Mouse (Mus musculus) heart, postnatal 4 days (tissue): ENCODE measurements around the gene A930009A15Rik. TPM values are rescaled to one million over a fixed set of nuclear protein-coding genes. Genes with fewer than 3 reads are reported as not detected.

Experiments used
- DNase-seq: peaks from one replicate; pipeline ENCODE4 v3.0.0; 2021
- total RNA-seq, 2 experiments: library from RNA; stranded (reverse); gene quantifications; 2 replicates each; pipeline ENCODE4 v1.2.3; 2021

A930009A15Rik gene
- total RNA-seq, 2 experiments from 2014 or later = not detected

DNA sequence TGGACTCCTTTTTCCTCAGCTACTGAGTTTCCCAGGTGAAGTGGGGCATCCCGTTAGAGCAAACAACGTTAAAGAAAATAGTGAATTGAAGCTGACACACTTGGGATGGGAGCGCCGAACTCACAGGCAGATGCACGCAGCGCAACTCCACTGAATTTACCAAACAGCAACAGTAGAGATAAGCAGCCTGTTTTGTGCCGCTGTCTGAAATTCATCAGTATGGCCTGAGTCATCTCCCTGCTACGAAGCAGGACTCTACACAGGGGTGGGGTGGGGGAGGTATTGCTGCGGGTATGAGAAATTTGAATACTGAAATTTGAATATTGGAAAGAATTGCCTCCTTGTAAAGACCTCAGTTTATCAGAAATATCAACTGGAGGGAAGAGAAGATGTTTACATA lies 12.2 kb downstream of the A930009A15Rik start:
- no peak for DNase-seq

- DNase-seq = no peak
Measured at GRCm38 (mm10) chr10:115583071-115583470, 13.3 kb downstream of the A930009A15Rik start.

- DNase-seq = no peak
Measured at GRCm38 (mm10) chr10:115584656-115585055, 14.9 kb downstream of the A930009A15Rik start.

GRCm38 (mm10) chr10:115585491-115586245 lies 15.9 kb downstream of the A930009A15Rik start:
- no peak for DNase-seq

- no peak for DNase-seq
Measured at GRCm38 (mm10) chr10:115586246-115587231, 16.8 kb downstream of the A930009A15Rik start.

GRCm38 (mm10) chr10:115587301-115587969 lies 17.6 kb downstream of the A930009A15Rik start, which contains the start of gene Lgr5:
Lgr5 (minus strand) TSS chr10:115587780.
- DNase-seq = peak; percentile 54

DNA sequence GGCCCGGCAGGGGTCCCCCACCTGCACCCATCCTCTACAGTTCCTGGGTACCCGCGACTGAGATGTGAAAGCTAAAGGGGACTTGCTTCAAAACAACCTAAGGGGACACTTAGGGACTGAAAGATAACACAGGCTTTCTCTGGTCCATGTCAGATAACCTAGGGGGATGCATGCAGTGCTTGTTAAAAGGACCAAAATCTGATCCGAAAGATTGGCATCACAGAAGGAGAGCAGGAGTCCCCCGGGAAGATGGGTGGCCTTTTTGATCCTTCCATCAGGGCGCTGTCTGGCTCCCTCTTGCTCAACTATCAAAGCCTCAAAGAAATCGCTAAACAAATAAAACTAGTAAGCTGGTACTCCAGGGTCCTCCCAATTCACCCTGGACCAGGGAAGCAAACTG lies 18.2 kb downstream of the A930009A15Rik start:
- DNase-seq = no peak

GRCm38 (mm10) chr10:115593221-115593620 lies 23.4 kb downstream of the A930009A15Rik start:
- no peak for DNase-seq

DNA sequence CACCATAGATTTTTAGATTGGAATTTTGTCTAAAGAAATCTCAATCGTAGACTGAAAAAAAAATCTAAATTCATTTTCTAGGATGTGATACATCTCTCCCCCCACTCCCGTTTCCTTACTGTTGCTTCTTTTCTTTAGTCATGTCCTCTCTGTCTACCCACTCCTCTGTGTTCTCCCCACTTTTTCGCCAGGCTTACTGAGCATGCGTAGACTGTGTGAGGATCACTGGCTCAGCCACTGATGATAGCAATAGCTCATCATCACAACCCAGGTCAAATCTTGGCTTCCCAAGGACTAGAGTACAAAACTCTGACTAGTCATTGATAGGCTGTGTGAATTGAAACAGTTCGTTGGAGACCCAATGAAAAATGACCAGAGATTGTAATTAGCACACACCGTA lies 23.9 kb downstream of the A930009A15Rik start:
- no peak for DNase-seq

GRCm38 (mm10) chr10:115595748-115596147 lies 26.0 kb downstream of the A930009A15Rik start:
- no peak for DNase-seq

DNA sequence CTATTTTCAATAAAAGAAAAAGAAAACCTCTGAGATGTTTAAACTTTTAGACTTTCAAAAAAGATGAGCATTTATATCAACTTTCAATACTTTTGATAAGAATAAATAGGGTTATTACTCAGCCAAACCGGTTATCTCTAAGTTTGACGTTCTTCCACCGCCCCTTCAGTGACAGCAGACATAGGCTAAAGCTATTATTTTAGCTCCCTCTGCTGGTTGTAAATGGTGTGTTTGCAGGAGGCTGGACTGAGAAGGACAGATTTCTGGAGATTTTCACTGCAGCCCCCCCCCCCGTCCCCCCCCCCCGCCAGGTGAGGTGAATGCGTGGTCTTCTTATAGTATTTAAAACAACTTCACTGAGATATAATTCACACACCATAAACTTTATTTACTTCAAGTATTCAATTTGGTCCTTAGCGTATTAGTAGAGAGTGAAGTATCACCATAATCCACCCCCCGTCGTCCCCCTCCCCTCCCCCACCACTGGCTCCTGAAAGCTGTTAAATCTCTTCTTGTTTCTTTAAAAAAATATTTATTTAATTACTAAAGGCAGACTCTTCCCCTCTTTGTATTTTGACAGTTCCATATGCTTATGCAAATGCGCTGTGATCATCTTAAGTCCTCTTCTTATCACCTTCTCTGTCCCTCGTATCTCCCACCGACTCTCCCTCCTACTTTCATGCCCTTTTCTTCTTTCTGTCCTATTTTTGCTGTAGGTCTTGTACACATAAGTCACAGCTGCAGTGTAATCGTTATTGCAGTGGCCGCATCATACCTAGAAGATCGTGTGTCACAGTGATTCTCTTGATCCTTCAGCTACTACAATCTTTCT lies 47.9 kb downstream of the A930009A15Rik start:
- DNase-seq = peak; percentile 32

- DNase-seq = no peak
Measured at GRCm38 (mm10) chr10:115618288-115618856, 48.6 kb downstream of the A930009A15Rik start.

DNA sequence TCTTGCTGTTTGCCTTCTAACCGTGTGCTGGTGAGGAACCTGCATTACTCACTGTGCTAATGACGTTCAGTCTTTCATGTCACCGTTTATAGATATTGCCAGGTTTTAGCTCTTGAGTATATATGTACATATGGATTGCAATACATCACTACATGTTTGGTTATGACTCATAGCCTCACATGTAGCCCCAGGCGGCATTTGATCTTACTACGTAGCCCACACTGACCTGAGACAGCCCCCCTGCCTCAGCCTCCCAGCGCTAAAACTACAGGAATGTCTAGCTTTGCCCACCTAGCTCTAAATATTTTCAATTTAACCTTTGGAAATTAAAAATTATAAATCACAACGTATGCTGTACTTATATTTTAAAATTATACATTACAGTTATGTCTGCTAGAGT lies 53.7 kb downstream of the A930009A15Rik start:
- DNase-seq = no peak

GRCm38 (mm10) chr10:115623956-115624671 lies 54.3 kb downstream of the A930009A15Rik start:
- DNase-seq = peak; percentile 6

DNA sequence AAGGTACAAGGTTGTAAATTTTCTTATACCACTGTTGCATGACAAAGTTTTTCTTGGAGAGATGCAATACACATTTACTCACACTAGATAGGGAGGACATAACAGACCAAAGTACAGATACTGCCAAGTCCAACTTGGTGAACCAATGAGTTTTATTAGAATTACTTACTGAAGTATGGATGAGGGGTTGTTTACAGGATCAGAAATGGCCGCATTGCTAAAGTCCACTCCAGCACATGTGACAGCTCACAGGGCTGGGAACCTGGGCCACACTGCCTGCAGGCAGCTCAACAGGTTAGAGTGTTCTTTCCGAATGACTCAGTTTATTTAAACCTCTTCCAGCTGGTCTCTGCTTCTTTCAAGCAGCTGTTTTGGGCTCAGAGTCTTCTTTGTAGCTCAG lies 55.2 kb downstream of the A930009A15Rik start:
- DNase-seq = no peak

GRCm38 (mm10) chr10:115626678-115627077 lies 56.9 kb downstream of the A930009A15Rik start:
- DNase-seq = no peak
